In genomic region chr8:115350707-115351106, GRCm38 (mm10) we compare ENCODE assay signal across 24 mouse cellular contexts.
DNase-seq lines count a peak whose midpoint lies in the region; ATAC-seq and TF ChIP-seq lines count a peak whose summit lies in the region.
"Had no signal": no experiment of that assay in that cellular context is flagged by ENCODE, and none has a peak within 500 bp of the region (broad histone marks: within the 10 kb centered on the region; RNA-seq: fewer than 3 reads in every experiment).

No protein-coding gene starts in this region.

- DNase-seq in CD4-positive helper T cell, adult 2 months (ENCODE audit: low read depth, low spot score): peak; percentile 22
- DNase-seq in induced T-regulatory cell, adult 2 months (ENCODE audit: low read depth): peak; percentile 28
- DNase-seq in liver, postnatal 0 days: no peak
- no peak for DNase-seq in urinary bladder, adult 2 months (ENCODE audit: low spot score)
- DNase-seq: adrenal gland, adult 2 months; adrenal gland, postnatal 10 days; adrenal gland, postnatal 25 days; B cell, adult 2 months; cerebellum, adult 11 months; cerebellum, adult 18-20 months; cerebellum, adult 8-10 months; cerebellum, adult 9-11 months; cerebellum, postnatal 14 days; cerebellum, postnatal 36 days; embryo, embryonic 11 days; forebrain, postnatal 0 days had no signal

- no peaks in the 10 kb centered on the region for H3K4me1 ChIP-seq in liver, postnatal 0 days (ENCODE audit: insufficient read depth)
- H3K4me1 ChIP-seq in forebrain, embryonic 15.5 days: peaks cover 2% of the 10 kb centered on the region; the same call in 1 of the 2 replicates
- H3K4me1 ChIP-seq: embryonic facial prominence, embryonic 15.5 days; forebrain, embryonic 10.5 days; forebrain, embryonic 12.5 days had no signal

- peaks cover 4% of the 10 kb centered on the region; the same call in 1 of the 2 replicates for H3K9me3 ChIP-seq in liver, postnatal 0 days (ENCODE audit: low read length)
- no peaks in the 10 kb centered on the region for H3K9me3 ChIP-seq in forebrain, embryonic 15.5 days
- H3K9me3 ChIP-seq: embryonic facial prominence, embryonic 15.5 days had no signal

- ATAC-seq in CD4-positive, CD25-positive, alpha-beta regulatory T cell, adult 4 months: peak; percentile 65
- no peak for ATAC-seq in liver, postnatal 0 days
- ATAC-seq in forebrain, embryonic 15.5 days (replicated peaks): no peak
- ATAC-seq: forebrain, embryonic 14.5 days; forebrain, postnatal 0 days had no signal

- 77% methylated on average over 6 of the region's 6 CpGs for WGBS in liver, postnatal 0 days (ENCODE audit: insufficient replicate concordance)
- WGBS in forebrain, embryonic 15.5 days: 75% methylated on average over 6 of the region's 6 CpGs

- no peaks in the 10 kb centered on the region for H3K27me3 ChIP-seq in liver, postnatal 0 days (ENCODE audit: insufficient read depth, low read length)
- no peaks in the 10 kb centered on the region for H3K27me3 ChIP-seq in forebrain, embryonic 15.5 days
- H3K27me3 ChIP-seq: embryonic facial prominence, embryonic 13.5 days; embryonic facial prominence, embryonic 15.5 days; forebrain, embryonic 12.5 days had no signal

- no peak for TF ChIP-seq CTCF in liver, postnatal 0 days (IDR thresholded peaks at IDR 0.05; ENCODE audit: low read depth)

- no peak for TF ChIP-seq EP300 in liver, postnatal 0 days (IDR thresholded peaks at IDR 0.05; ENCODE audit: low read depth)

- H3K4me2 ChIP-seq in liver, postnatal 0 days (ENCODE audit: low read depth, low read length): no peak overlapping the region
- H3K4me2 ChIP-seq in forebrain, embryonic 15.5 days (replicated peaks): no peak overlapping the region
- H3K4me2 ChIP-seq: embryonic facial prominence, embryonic 13.5 days; embryonic facial prominence, embryonic 15.5 days; forebrain, embryonic 12.5 days had no signal

- no peaks in the 10 kb centered on the region for H3K36me3 ChIP-seq in liver, postnatal 0 days (replicated peaks; ENCODE audit: insufficient read depth, low read length)
- H3K36me3 ChIP-seq in forebrain, embryonic 15.5 days: no peaks in the 10 kb centered on the region
- H3K36me3 ChIP-seq: embryonic facial prominence, embryonic 13.5 days; embryonic facial prominence, embryonic 15.5 days; forebrain, embryonic 10.5 days; forebrain, embryonic 12.5 days had no signal

- no peak overlapping the region for H3K27ac ChIP-seq in liver, postnatal 0 days (ENCODE audit: low read depth)
- H3K27ac ChIP-seq in forebrain, embryonic 15.5 days (replicated peaks): no peak overlapping the region
- H3K27ac ChIP-seq: embryonic facial prominence, embryonic 13.5 days; embryonic facial prominence, embryonic 15.5 days; forebrain, embryonic 10.5 days; forebrain, embryonic 12.5 days had no signal

- no peak overlapping the region for H3K4me3 ChIP-seq in liver, postnatal 0 days (ENCODE audit: low read depth, low read length)
- H3K4me3 ChIP-seq in forebrain, embryonic 15.5 days: no peak overlapping the region
- H3K4me3 ChIP-seq: embryonic facial prominence, embryonic 13.5 days; embryonic facial prominence, embryonic 15.5 days; erythroblast, embryonic 14.5 days; forebrain, embryonic 10.5 days; forebrain, embryonic 12.5 days had no signal

- no peak overlapping the region for H3K9ac ChIP-seq in liver, postnatal 0 days (replicated peaks)
- H3K9ac ChIP-seq in forebrain, embryonic 15.5 days (replicated peaks): no peak overlapping the region
- H3K9ac ChIP-seq: embryonic facial prominence, embryonic 13.5 days; embryonic facial prominence, embryonic 15.5 days; forebrain, embryonic 12.5 days; forebrain, postnatal 0 days had no signal

Comparison
In these comparisons a context has a peak if more than half of its experiments do, and no peak if none do; other contexts are left out.
1. DNase-seq: peak in CD4-positive helper T cell, adult 2 months (single experiment) and induced T-regulatory cell, adult 2 months (single experiment); none in liver, postnatal 0 days (single experiment) and urinary bladder, adult 2 months (single experiment).